Mouse (Mus musculus) embryonic stem cell, embryonic (primary cell): ENCODE measurements around the gene Zfp629.
"Not testable (repeated sequence)": the region's sequence is repeated elsewhere in the genome, so short reads cannot be mapped to it uniquely, and the experiment has no call there.

Experiments used
- CTCF ChIA-PET, 4 experiments: fragments of 300-600 bp in 2 of 4; fragments of 350-600 bp in 2 of 4; sonication (Branson Sonifier 250); formaldehyde crosslinking; loops; one replicate each; lab custom pipeline; 2022; ENCODE audit warnings: inconsistent platforms in 2 of 4; lab: Charles Lee
- POLR2A ChIA-PET, 4 experiments: fragments of 300-600 bp in 2 of 4; fragments of 350-600 bp in 2 of 4; sonication (Branson Sonifier 250); formaldehyde crosslinking; loops; one replicate each; lab custom pipeline; 2022; ENCODE audit warnings: antibody characterized with exemption in 4 of 4, inconsistent platforms in 1 of 4; lab: Charles Lee

Zfp629 gene

DNA sequence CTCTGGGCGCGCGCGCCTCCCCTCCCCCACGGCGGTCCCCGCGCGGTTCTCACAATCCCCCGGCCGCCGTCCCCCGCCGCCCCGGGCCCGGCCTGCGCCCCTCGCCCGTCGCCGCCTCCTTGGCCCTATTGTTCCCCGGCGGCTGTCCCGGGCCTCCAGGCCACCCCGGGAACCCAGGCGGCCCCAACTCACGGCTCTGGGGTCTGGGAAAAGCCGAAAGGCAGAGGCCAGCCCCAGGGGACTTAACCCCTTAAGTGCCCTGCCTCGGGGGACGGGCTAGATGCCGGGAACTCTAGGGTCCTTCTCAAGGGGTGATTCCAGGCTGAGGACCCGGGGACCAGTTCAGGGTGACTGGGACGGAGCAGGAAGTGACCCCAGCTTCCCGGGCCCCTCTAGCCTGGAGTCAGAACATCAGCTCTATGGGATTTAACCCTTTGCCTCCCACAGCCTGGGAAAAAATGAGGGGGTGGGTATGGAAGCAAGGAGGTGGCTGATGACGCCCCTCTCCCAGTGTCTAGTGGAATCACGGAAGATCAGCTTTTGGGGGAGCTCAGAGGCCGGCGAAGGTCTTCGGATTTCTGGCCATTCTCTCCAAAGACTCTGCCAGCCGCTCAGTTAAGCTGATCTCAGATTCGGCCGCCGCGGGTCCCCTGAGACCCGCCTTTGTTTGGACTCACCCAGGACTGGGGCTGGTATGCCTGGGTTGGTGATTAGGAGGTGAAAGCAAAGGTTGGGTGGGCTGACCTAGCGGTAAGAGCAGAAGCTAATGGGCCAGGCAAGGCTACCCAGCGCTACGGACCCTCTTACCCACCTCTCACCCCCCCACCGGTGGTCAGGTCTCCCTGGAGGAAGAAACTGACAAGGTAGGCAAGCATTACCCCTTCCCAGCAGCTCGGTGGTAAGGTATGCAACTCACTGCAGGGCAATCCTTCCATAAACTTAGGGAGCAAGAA, at the start of gene Zfp629:
Zfp629 (minus strand) TSS at position 907 of the 953 bp plus-strand sequence.
- ChIA-PET CTCF (interaction anchor here in 2 of 4 experiments (0.5 to 3.1 kb wide), 5 partner anchors 12 to 129 kb away, joined by 3 to 10 read pairs (median 5); partner anchors contain the start of gene Fbxl19 (in 1 of the 2)), POLR2A (interaction anchor here in 3 of 4 experiments (0.6 to 3.9 kb wide), 21 partner anchors 11 to 597 kb away, joined by 3 to 22 read pairs (median 4); partner anchors contain the start of genes Ccdc189 (in 2 of the 3), Rnf40 (in 2 of the 3), Ctf1 (in 1 of the 3) and Srcap (in 1 of the 3))

GRCm38 (mm10) chr7:127662926-127663325, 47.3 kb upstream of the Zfp629 start:
- CTCF ChIA-PET = interaction anchor here in 3 of 4 experiments (1.1 to 2.8 kb wide), 5 partner anchors 12 to 273 kb away, joined by 4 to 24 read pairs (median 13); no protein-coding TSS in a partner anchor
- POLR2A ChIA-PET = interaction anchor here in 2 of 4 experiments (1.2 to 2.9 kb wide), 5 partner anchors 12 to 108 kb away, joined by 3 to 27 read pairs (median 4); no protein-coding TSS in a partner anchor

- ChIA-PET CTCF (interaction anchor here (0.6 to 2.8 kb wide), 28 partner anchors 9 to 643 kb away, joined by 3 to 24 read pairs (median 4); partner anchors contain the start of genes Bcl7c (in 1 of the 4) and Hsd3b7 (in 1 of the 4)), POLR2A (interaction anchor here (0.6 to 2.9 kb wide), 42 partner anchors 8 to 800 kb away, joined by 3 to 27 read pairs (median 4); partner anchors contain the start of genes Ctf1 (in 2 of the 4), Kat8 (in 2 of the 4), Ccdc189 (in 1 of the 4) and Rnf40 (in 1 of the 4))
These were observed 46.2 kb upstream of the Zfp629 start for GRCm38 (mm10) chr7:127661833-127662232.

- POLR2A ChIA-PET = interaction anchor here (0.6 to 2.9 kb wide), 10 partner anchors 13 to 210 kb away, joined by 3 to 27 read pairs (median 4); no protein-coding TSS in a partner anchor
- CTCF ChIA-PET = interaction anchor here (0.8 to 2.8 kb wide), 15 partner anchors 11 to 274 kb away, joined by 3 to 24 read pairs (median 4); no protein-coding TSS in a partner anchor
These were observed 45.3 kb upstream of the Zfp629 start for GRCm38 (mm10) chr7:127660882-127661281.

GRCm38 (mm10) chr7:127656946-127657345, 41.3 kb upstream of the Zfp629 start:
- ChIA-PET POLR2A (interaction anchor here (0.5 to 3.3 kb wide), 38 partner anchors 8 to 426 kb away, joined by 3 to 11 read pairs (median 4); partner anchors contain the start of genes Ctf1 (in 2 of the 4), Fbxl19 (in 1 of the 4), Zfp646 (in 1 of the 4) and Zfp668 (in 1 of the 4)), CTCF (interaction anchor here (0.5 to 3.8 kb wide), 102 partner anchors 8 to 1650 kb away, joined by 3 to 49 read pairs (median 4); partner anchors contain the start of genes Bcl7c (in 2 of the 4), Ctf1 (in 2 of the 4), AI467606 (in 1 of the 4) and Hsd3b7 (in 1 of the 4))

DNA sequence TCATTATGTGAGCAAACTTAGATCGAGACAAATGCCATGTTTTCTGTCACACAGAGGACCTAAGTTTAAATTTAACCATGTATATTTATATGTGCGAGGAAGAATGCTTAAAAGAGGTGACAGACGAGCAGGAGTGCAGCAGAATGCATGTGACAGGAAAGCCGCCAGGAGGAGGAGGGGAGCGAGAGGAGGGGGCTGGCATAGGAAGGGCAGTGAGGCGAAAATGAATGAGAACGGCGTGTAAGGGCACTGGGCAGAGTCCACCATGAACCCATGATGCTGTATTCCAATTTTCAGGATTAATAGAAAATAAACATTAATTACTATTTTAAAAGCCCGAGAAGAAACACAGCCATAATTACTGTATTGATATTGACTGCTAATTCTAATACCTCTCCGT, 38.7 kb upstream of the Zfp629 start:
- ChIA-PET POLR2A (interaction anchor here in 1 of 4 experiments (0.6 kb wide), 1 partner anchor 1147 kb away, joined by 10 read pairs; no protein-coding TSS in a partner anchor), CTCF (interaction anchor here in 2 of 4 experiments (0.6 to 0.8 kb wide), 2 partner anchors 21 to 286 kb away, joined by 4 read pairs; no protein-coding TSS in a partner anchor)

DNA sequence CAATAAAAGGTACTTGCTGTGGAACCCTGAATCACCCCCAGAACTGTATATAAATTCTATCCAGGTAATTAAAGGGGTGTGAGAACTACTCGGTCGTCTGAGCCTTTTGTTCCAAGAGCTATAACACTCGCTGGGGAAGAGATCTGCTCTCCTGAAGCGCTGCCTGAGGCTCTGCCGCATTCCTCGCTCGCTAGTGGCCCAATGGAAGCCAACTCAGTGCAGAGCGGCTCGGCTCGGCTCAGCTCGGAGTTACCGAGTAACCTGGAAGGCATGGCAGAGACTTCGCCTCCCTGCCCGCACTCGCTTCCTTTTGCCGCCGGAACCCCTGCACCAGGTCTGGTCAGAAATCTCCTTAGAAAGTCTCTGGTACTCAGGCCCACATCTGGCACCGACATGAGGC, 36.5 kb upstream of the Zfp629 start:
- CTCF ChIA-PET = interaction anchor here (0.9 to 2.0 kb wide), 6 partner anchors 10 to 59 kb away, joined by 3 to 6 read pairs (median 3); no protein-coding TSS in a partner anchor

DNA sequence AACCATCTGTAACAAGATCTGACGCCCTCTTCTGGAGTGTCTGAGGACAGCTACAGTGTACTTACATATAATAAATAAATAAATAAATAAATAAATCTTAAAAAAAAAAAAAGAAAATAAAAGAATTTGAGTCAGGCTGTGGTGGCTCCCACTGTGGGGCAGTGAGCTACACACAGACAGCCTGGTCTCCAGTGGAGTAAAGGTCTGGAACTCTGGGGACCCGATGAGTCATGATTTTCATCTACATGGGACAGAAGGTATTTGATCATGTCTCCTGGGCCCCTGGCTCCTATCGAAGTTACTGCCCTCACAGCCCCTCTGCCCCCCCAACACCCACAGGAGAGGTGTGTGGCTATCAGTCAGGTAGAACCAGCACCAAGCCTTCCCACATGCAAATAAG, 36.0 kb upstream of the Zfp629 start:
- ChIA-PET CTCF (interaction anchor here (0.6 to 2.0 kb wide), 8 partner anchors 10 to 59 kb away, joined by 3 to 7 read pairs (median 3); no protein-coding TSS in a partner anchor), POLR2A (interaction anchor here in 3 of 4 experiments (0.6 to 1.8 kb wide), 6 partner anchors 11 to 116 kb away, joined by 3 to 5 read pairs (median 4); no protein-coding TSS in a partner anchor)

More for the DNA sequence above, 36.5 kb upstream of the Zfp629 start:
- POLR2A ChIA-PET = interaction anchor here in 2 of 4 experiments (0.9 to 1.8 kb wide), 7 partner anchors 10 to 115 kb away, joined by 3 to 5 read pairs (median 4); no protein-coding TSS in a partner anchor

DNA sequence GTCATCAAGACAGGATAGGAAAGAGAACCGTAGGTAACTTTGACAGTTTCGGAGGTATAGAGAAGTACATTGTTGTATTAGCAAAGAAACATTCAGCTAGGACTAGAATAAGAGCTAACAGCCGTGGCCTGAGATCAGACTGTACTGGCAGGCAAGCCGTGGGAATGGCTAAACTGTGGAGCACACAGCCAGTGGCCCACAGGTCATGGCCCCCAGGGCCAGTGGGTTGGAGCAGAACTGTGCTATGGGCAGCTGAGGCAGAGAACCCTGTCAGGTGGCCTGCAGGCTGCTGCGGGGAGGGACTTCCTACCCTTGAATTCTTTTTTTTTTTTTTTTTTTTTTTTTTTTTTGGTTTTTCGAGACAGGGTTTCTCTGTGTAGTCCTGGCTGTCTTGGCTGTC, 33.6 kb upstream of the Zfp629 start:
- POLR2A ChIA-PET = interaction anchor here in 2 of 4 experiments (0.5 to 3.0 kb wide), 3 partner anchors 12 to 192 kb away, joined by 6 to 9 read pairs (median 7); no protein-coding TSS in a partner anchor
- CTCF ChIA-PET = interaction anchor here in 1 of 4 experiments (0.7 kb wide), 1 partner anchor 10 kb away, joined by 4 read pairs; no protein-coding TSS in a partner anchor

DNA sequence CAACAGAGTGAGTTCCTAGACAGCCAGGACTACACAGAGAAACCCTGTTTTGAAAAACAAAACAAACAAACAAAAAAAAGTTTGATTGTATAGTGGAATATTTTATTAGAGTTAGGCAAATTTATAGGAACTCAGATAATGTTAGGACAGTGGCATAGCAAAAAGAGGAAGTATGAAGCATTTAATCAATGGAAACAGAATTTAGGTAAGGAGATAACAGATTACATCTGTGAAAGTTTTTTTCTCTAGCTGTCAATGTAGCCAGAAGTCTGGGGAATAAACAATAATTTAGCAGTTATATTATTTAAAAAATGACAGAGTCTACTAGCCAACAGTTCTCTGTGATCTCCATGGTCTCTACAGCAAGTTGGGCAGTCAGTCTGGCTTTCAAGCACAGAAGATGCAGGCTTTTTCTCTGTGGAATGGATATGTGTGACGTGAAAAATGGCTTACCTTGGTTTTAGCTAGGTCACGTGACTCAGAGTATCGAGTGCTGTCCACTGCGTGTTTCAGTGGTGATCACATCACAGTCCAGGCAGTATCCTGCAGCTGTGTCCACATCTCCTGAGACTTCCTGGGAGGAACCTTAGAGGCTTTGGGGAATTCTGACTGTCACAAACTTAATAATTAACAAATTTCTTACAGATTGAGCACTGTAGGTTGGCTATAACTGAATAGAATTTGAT, 33.1 kb upstream of the Zfp629 start:
- ChIA-PET POLR2A (interaction anchor here in 2 of 4 experiments (0.5 to 3.0 kb wide), 4 partner anchors 12 to 193 kb away, joined by 3 to 9 read pairs (median 6); no protein-coding TSS in a partner anchor), CTCF (interaction anchor here in 2 of 4 experiments (0.7 to 1.1 kb wide), 2 partner anchors 8 to 11 kb away, joined by 3 to 4 read pairs; no protein-coding TSS in a partner anchor)

DNA sequence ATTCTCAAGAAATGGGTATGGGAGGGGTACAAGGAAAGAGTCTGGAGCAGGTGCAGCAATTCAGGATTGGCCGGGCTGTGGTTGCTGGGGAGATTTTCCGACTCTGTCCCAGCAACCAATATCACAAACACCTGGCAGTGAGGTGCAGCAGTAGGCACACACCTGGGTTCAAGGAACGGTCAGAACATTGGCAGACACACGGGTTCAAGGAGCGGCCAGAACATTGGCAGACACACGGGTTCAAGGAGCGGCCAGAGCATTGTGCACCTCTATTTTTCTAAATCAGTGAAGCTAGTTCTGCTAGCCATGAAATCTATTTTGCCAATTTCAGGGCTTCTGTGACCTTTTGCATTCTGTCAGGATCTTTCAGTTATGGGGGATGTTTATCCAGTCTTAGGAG, 32.0 kb upstream of the Zfp629 start:
- POLR2A ChIA-PET, CTCF ChIA-PET: not testable (repeated sequence)

DNA sequence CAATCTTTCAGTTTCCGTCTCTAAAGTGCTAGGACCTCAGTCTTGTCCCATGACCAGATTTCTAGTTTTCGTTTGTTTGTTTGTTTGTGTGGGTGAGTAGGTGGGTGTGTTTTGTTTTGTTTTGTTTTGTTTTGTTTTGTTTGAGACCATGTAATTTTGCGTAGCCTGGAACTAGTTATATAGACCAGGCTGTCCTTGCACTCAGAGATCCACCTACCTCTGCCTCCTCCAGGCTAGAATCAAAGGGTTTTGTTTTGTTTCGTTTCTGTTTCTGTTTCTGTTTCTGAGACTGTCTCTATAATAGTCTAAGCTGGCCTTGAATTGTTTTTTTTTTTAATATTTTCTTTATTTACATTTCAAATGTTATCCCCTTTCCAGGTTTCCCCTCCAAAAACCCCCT, 30.8 kb upstream of the Zfp629 start:
- POLR2A ChIA-PET = interaction anchor here in 1 of 4 experiments (0.8 kb wide), 1 partner anchor 55 kb away, joined by 3 read pairs; no protein-coding TSS in a partner anchor
- CTCF ChIA-PET = interaction anchor here in 1 of 4 experiments (1.2 kb wide), 1 partner anchor 10 kb away, joined by 4 read pairs; no protein-coding TSS in a partner anchor

DNA sequence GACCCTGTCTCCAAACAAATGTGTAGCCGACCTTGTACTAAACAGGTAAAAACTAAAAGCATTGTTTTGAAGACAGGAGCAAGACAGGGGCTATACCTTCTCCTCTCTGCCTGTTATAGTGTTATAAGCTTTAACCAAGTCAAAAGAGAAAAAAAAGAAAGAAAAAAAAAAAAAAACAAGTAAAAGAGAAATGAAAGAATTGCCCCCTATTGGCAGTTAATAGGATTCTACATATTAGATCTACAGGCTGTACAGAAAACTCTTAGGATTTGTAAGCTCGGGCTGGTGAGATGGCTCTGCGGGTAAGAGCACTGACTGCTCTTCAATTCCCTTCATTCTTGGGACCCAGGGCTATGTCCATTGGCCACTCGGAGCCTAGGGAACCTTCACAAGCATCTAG, 26.7 kb upstream of the Zfp629 start:
- ChIA-PET POLR2A (interaction anchor here in 3 of 4 experiments (0.6 to 0.7 kb wide), 4 partner anchors 9 to 527 kb away, joined by 3 to 7 read pairs (median 4); no protein-coding TSS in a partner anchor), CTCF (interaction anchor here in 3 of 4 experiments (0.7 kb wide), 5 partner anchors 13 to 127 kb away, joined by 3 to 8 read pairs (median 4); no protein-coding TSS in a partner anchor)

- ChIA-PET POLR2A (no interaction called here), CTCF (no interaction called here)
These were observed 25.7 kb upstream of the Zfp629 start for GRCm38 (mm10) chr7:127641260-127641659.

DNA sequence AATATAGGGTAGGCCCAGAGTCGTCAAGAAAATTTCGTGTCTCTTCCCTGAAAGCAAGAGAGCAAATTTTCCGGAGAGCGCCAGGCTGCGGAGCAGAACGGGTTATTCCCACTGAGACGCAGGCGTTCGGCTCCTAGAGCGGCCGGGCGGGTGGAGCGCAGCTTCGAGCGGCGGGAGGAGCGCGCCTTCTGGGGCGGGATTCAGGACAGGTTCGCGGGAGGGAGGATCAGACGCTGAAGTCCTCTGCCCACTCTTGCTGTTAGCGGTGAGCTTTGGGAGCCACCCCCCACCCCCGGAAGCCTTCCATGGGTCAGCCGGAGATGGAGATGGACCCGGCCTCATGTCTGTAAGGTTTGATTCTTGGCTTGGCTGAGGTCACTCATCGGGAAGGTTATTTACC, 21.4 kb upstream of the Zfp629 start:
- ChIA-PET CTCF (interaction anchor here in 3 of 4 experiments (0.6 to 1.9 kb wide), 7 partner anchors 14 to 295 kb away, joined by 3 to 9 read pairs (median 5); no protein-coding TSS in a partner anchor), POLR2A (interaction anchor here (0.9 to 3.0 kb wide), 12 partner anchors 9 to 48 kb away, joined by 3 to 12 read pairs (median 4); partner anchors contain the start of genes Ccdc189 (in 1 of the 4), Rnf40 (in 1 of the 4) and Zfp629 (in 1 of the 4))

GRCm38 (mm10) chr7:127631416-127631815, 15.8 kb upstream of the Zfp629 start:
- POLR2A ChIA-PET = interaction anchor here in 3 of 4 experiments (0.6 to 2.2 kb wide), 15 partner anchors 8 to 248 kb away, joined by 3 to 9 read pairs (median 5); partner anchors contain the start of genes Zfp629 (in 2 of the 3), Ccdc189 (in 1 of the 3) and Rnf40 (in 1 of the 3)
- CTCF ChIA-PET = interaction anchor here in 3 of 4 experiments (0.6 to 1.4 kb wide), 3 partner anchors 27 to 37 kb away, joined by 3 to 5 read pairs (median 4); no protein-coding TSS in a partner anchor
